ENCODE assay signal across 8 mouse cellular contexts in the genomic region with DNA sequence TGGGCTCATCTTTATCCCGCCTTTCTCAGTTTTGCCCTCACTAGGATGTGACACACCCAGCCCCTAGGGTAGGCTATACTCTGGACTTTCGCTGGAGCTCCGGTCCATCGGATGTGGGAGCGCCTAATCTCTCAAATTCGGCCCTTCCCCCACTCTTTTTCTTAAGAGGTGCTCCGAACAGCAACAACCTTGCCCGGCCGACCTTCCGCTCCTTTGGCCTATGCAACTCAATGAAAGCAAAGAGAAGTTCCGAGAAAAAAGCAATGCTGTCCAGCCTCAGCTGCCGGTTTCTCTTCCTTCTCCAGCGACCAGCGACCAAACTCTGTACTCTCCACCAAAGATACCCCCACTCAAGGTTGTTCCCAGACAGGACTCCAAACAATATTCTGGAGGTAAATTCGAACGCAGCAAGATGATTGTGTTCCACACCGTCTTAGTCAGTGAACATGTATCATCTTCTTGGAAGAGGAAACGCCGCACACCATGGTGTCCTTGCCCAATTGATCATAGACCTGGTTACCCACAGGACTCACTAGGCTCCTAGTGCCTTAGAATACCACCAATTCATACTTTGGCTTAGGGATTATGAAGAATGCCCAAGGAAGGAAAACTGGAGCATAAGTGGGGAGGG.
DNase-seq lines count a peak whose midpoint lies in the region; ATAC-seq lines count a peak whose summit lies in the region.

No protein-coding gene starts in this region.

- DNase-seq in brain, adult 2 months (ENCODE audit: low read depth, low spot score), result peak; percentile 57
- DNase-seq in cerebellum, postnatal 14 days, result peak; percentile 64 to 73
- no peak for DNase-seq in lung, adult 18-20 months
- DNase-seq in gastrocnemius, adult 18-20 months (ENCODE audit: low spot score), result no peak
- DNase-seq in thymus, postnatal 14 days, result no peak

- no peak for ATAC-seq in hindbrain, embryonic 12.5 days (ENCODE audit: low FRiP score)
- no peak for ATAC-seq in midbrain, embryonic 15.5 days (replicated peaks)
- ATAC-seq in kidney, embryonic 14.5 days (ENCODE audit: low FRiP score, low TSS enrichment), result no peak

- H3K4me1 ChIP-seq in hindbrain, embryonic 12.5 days, result peaks cover 4% of the 10 kb centered on the region
- H3K4me1 ChIP-seq in midbrain, embryonic 15.5 days, result peaks cover 28% of the 10 kb centered on the region
- H3K4me1 ChIP-seq in kidney, embryonic 14.5 days (ENCODE audit: control insufficient read depth, insufficient read depth, low read length), result no peaks in the 10 kb centered on the region

- H3K4me3 ChIP-seq in hindbrain, embryonic 12.5 days, result peak overlapping the region; percentile 23
- peak overlapping the region; percentile 22 for H3K4me3 ChIP-seq in midbrain, embryonic 15.5 days
- H3K4me3 ChIP-seq in kidney, embryonic 14.5 days (ENCODE audit: low read length), result no peak overlapping the region

- peak overlapping the region; percentile 69 for H3K4me2 ChIP-seq in hindbrain, embryonic 12.5 days (replicated peaks)
- H3K4me2 ChIP-seq in midbrain, embryonic 15.5 days, result peak overlapping the region; percentile 62
- H3K4me2 ChIP-seq in kidney, embryonic 14.5 days (replicated peaks; ENCODE audit: low read depth, low read length), result no peak overlapping the region

- H3K27ac ChIP-seq in hindbrain, embryonic 12.5 days, result no peak overlapping the region
- H3K27ac ChIP-seq in midbrain, embryonic 15.5 days, result peak overlapping the region; percentile 48
- no peak overlapping the region for H3K27ac ChIP-seq in kidney, embryonic 14.5 days (ENCODE audit: low read depth, low read length)

- no peaks in the 10 kb centered on the region for H3K36me3 ChIP-seq in hindbrain, embryonic 12.5 days
- H3K36me3 ChIP-seq in midbrain, embryonic 15.5 days (replicated peaks), result no peaks in the 10 kb centered on the region
- H3K36me3 ChIP-seq in kidney, embryonic 14.5 days (ENCODE audit: control insufficient read depth, insufficient read depth, low read length), result no peaks in the 10 kb centered on the region

- H3K9me3 ChIP-seq in hindbrain, embryonic 12.5 days (replicated peaks), result no peaks in the 10 kb centered on the region
- no peaks in the 10 kb centered on the region for H3K9me3 ChIP-seq in midbrain, embryonic 15.5 days
- H3K9me3 ChIP-seq in kidney, embryonic 14.5 days (ENCODE audit: control insufficient read depth, low read length), result no peaks in the 10 kb centered on the region

- WGBS in hindbrain, embryonic 12.5 days, result 2% methylated on average over 19 of the region's 19 CpGs
- 7% methylated on average over 19 of the region's 19 CpGs for WGBS in midbrain, embryonic 15.5 days
- WGBS in kidney, embryonic 14.5 days, result 4% methylated on average over 19 of the region's 19 CpGs

- H3K9ac ChIP-seq in hindbrain, embryonic 12.5 days, result peak overlapping the region; percentile 37; the same call in 1 of the 2 replicates
- peak overlapping the region; percentile 17 for H3K9ac ChIP-seq in midbrain, embryonic 15.5 days
- H3K9ac ChIP-seq in kidney, embryonic 14.5 days (ENCODE audit: low read depth, low read length), result no peak overlapping the region

- peaks cover 40% of the 10 kb centered on the region for H3K27me3 ChIP-seq in hindbrain, embryonic 12.5 days
- H3K27me3 ChIP-seq in midbrain, embryonic 15.5 days (replicated peaks), result peaks cover 7% of the 10 kb centered on the region
- H3K27me3 ChIP-seq in kidney, embryonic 14.5 days (ENCODE audit: control insufficient read depth, insufficient read depth, low read length), result peaks cover 73% of the 10 kb centered on the region

Comparison
In these comparisons a context has a peak if more than half of its experiments do, and no peak if none do; other contexts are left out.
1. DNase-seq: peak in brain, adult 2 months (single experiment) and cerebellum, postnatal 14 days (2 of 2); none in lung, adult 18-20 months (0 of 2), gastrocnemius, adult 18-20 months (single experiment) and thymus, postnatal 14 days (single experiment).